Mouse (Mus musculus) thymus, adult 2 months (tissue): ENCODE measurements around the gene Gmcl1.

ENCODE experiments used
- CTCF ChIP-seq: fragments of 200-500 bp; IDR thresholded peaks from 2 replicates; pipeline ENCODE4 v1.5.1; 2012; ENCODE audit warnings: mild to moderate bottlenecking, control low read depth, low read length, moderate library complexity, borderline replicate concordance; ENCODE audit not compliant: control insufficient read depth, poor library complexity, insufficient read depth; ENCODE audit errors: extremely low read depth
- POLR2A ChIP-seq: fragments of 200-500 bp; IDR thresholded peaks from 2 replicates; pipeline ENCODE4 v1.6.1; 2012; ENCODE audit warnings: mild to moderate bottlenecking, low read length, control low read depth, moderate library complexity; ENCODE audit not compliant: control insufficient read depth, poor library complexity, insufficient read depth; ENCODE audit errors: extremely low read depth

DNA sequence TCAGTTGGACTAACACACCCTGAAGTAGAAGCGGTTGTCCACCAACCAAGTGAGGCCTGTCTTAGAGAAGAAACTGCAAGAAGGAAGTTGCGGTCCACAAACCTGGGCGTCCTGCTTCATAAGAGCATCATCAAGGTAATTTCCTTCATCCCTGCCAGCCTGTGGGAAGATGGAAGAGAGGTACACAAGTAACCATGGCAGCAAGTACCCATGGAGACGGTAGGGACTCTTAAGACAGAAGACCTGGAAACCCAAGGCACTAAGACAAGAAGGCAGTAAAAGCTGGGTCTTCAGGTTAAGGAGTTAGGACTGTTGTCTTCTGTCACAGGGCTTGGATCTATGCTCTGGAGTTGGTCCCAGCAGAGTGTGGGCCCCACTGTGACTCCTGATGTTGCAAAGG is 17.8 kb upstream of the Gmcl1 start:
- TF ChIP-seq CTCF (no peak), POLR2A (no peak)
